Mouse (Mus musculus) testis, adult 2 months (tissue): ENCODE measurements around the gene Prss43.

Experiments used
- CTCF ChIP-seq: fragments of 200-500 bp; IDR thresholded peaks from 2 replicates; pipeline ENCODE4 v1.5.1; 2012; ENCODE audit warnings: low read depth, mild to moderate bottlenecking, inconsistent platforms, low read length, moderate library complexity; ENCODE audit not compliant: control insufficient read depth, insufficient read depth, insufficient replicate concordance
- POLR2A ChIP-seq: fragments of 200-500 bp; IDR thresholded peaks from 2 replicates; pipeline ENCODE4 v1.6.1; 2012; ENCODE audit warnings: low read depth, mild to moderate bottlenecking, inconsistent platforms, low read length, moderate library complexity; ENCODE audit not compliant: control insufficient read depth

- TF ChIP-seq CTCF (peak; percentile 92), POLR2A (no peak)
Observed at GRCm38 (mm10) chr9:110781256-110781721, 45.2 kb upstream of the Prss43 start.
